Mouse (Mus musculus): ENCODE measurements around the gene Olfr818. TPM values are rescaled to one million over a fixed set of nuclear protein-coding genes. Genes with fewer than 3 reads are reported as not detected.
"Not testable (repeated sequence)": the region's sequence is repeated elsewhere in the genome, so short reads cannot be mapped to it uniquely, and the experiment has no call there.

The Olfr818 gene
- total RNA-seq (2021) = not detected
- long read RNA-seq, experiment 1 = 0 reads
- long read RNA-seq, experiment 2 = 0 reads

DNA sequence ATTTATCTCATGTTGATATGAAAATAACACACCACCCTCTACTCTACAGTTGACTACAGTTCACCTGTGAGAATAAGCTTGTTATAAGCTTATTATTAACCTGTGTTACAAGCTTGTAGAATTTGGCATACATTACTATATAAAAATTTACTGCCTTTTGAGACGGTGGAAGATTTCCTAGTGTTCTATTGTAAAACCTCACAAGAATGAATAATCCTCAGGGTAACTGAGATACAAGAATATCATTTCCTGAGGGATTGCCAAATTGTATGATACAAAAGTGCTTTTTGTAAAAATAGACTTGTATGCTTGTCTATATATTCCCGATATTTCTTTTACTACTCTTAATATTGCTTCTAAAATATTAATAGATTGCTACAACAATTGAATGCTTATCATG, at the start of gene Olfr818:
Gene Olfr818 (minus strand): TSS at position 101 of the 400 bp plus-strand sequence.
- DNase-seq (ENCODE audit: low spot score in 2 of 2) = no peak

GRCm38 (mm10) chr10:129984962-129985361, 36.1 kb upstream of the Olfr818 start, which contains the start of gene Gm10310:
Gm10310 (minus strand) TSS chr10:129985062.
- DNase-seq (ENCODE audit: low spot score in 2 of 2) = not testable (repeated sequence)

DNA sequence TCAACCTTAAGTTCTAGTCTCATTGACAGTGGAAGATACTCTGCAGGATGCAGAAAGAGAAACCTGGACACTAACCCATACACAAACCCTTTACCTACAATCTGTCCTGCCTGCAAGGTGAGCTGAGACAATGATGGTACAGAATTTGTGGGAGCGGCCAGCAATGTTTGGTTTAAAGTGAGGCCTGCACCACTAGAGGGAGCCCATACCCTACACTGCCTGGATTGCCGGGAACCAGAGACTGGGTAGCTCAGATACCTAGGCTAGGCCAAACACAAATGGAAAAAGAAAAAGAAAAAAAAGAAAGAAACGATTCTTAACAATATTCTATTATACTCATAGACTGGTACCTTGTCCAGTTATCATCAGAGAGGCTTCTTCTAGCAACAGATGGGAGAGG, 33.0 kb upstream of the Olfr818 start:
- DNase-seq (ENCODE audit: low spot score in 2 of 2) = not testable (repeated sequence)

DNA sequence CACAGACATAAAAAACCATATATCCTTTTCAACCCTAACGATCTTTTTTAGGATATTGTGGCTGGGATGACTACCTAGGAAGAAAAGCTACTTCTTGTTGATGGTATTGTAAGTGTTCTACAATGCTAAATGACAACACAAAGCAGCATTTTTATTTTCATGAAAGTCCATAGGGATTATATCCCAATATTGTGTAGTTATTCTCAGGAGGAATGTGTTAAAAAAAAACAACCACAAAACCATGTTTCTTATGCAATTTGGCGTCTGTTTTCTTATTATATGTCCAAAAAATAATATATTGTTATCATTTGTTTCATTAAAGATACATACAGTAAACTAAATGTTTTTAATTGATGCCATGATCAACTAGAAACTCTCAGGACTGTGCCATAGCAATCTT, 27.1 kb upstream of the Olfr818 start, which contains the start of gene Olfr247:
Gene Olfr247 (minus strand): TSS at position 101 of the 400 bp plus-strand sequence.
- DNase-seq (ENCODE audit: low spot score in 2 of 2) = not testable (repeated sequence)

- not testable (repeated sequence) for DNase-seq (ENCODE audit: low spot score in 2 of 2)
Observed at GRCm38 (mm10) chr10:129972994-129973393, 24.1 kb upstream of the Olfr818 start.

- not testable (repeated sequence) for DNase-seq (ENCODE audit: low spot score in 2 of 2)
Observed at GRCm38 (mm10) chr10:129967166-129967565, 18.3 kb upstream of the Olfr818 start, which contains the start of gene Olfr819. Olfr819 (minus strand) TSS chr10:129967266.

DNA sequence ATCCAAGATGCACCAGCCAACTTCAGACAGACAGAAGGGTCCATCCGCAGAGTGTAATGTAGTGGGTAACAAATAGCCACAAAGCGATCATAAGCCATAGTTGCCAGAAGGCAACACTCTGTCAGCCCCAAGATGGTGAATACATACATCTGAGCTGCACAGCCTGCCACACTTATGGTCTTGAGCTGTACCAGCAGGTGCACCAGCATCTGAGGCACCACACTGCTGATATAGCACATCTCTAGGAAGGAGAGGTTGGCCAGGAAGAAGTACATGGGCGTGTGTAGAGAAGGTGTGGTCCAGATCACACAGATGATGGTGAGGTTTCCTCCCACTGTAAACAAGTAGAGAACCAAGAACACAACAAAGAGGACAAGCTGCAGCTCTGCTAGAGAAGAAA, 17.3 kb upstream of the Olfr818 start:
- not testable (repeated sequence) for DNase-seq (ENCODE audit: low spot score in 2 of 2)

GRCm38 (mm10) chr10:129915497-129915896, 33.4 kb downstream of the Olfr818 start, which contains the start of gene Olfr816:
Olfr816 (minus strand) TSS chr10:129915597.
- DNase-seq (ENCODE audit: low spot score in 2 of 2) = no peak

DNA sequence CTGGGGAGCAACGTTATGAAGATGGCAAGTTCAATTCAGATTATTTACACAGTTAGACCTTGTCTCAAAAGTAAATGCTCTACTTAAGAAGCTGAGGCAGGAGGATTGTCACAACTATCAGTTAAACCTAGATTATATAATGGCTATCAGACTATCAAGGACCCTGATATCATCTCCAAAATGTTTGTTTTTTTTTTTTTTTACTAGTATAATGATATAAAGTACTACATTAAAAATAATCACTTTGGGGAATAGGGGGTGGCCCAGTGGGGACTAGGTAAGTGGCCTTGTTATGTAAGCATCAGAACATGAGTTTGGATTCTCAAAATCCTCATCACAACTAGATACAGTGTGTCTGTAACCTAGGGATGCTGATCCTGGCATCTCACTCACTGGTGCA, 43.1 kb downstream of the Olfr818 start, which contains the start of gene Olfr815:
Gene Olfr815 (minus strand): TSS at position 101 of the 400 bp plus-strand sequence.
- DNase-seq (ENCODE audit: low spot score in 2 of 2) = not testable (repeated sequence)

Other genes with a start within 250 kb of the Olfr818 start
- gene Olfr804, start 245.9 kb downstream of the Olfr818 start, total RNA-seq (2021) = not detected
- gene Olfr805, start 219.7 kb downstream of the Olfr818 start, total RNA-seq (2021) = not detected
- gene Olfr806, start 207.2 kb downstream of the Olfr818 start, total RNA-seq (2021) = not detected
- not detected for gene Olfr807, start 191.3 kb downstream of the Olfr818 start, total RNA-seq (2021)
- gene Olfr808, start 183.6 kb downstream of the Olfr818 start, total RNA-seq (2021) = not detected
- gene Olfr809, start 174.5 kb downstream of the Olfr818 start, total RNA-seq (2021) = not detected
- gene Olfr810, start 154.2 kb downstream of the Olfr818 start, total RNA-seq (2021) = not detected
- gene Olfr811, start 144.7 kb downstream of the Olfr818 start, total RNA-seq (2021) = not detected
- not detected for gene Olfr812, start 103.0 kb downstream of the Olfr818 start, total RNA-seq (2021)
- not detected for gene Olfr813, start 93.7 kb downstream of the Olfr818 start, total RNA-seq (2021)
- gene Olfr814, start 69.2 kb downstream of the Olfr818 start, total RNA-seq (2021) = not detected
- gene Olfr815, start 43.2 kb downstream of the Olfr818 start, total RNA-seq (2021) = not detected
- not detected for gene Olfr816, start 33.5 kb downstream of the Olfr818 start, total RNA-seq (2021)
- gene Olfr819, start 18.2 kb upstream of the Olfr818 start, total RNA-seq (2021) = not detected
- gene Olfr247, start 27.0 kb upstream of the Olfr818 start, total RNA-seq (2021) = not detected
- gene Gm10310, start 36.0 kb upstream of the Olfr818 start, total RNA-seq (2021) = not detected
- not detected for gene Olfr820, start 63.5 kb upstream of the Olfr818 start, total RNA-seq (2021)
- gene Olfr821, start 81.2 kb upstream of the Olfr818 start, total RNA-seq (2021) = not detected
- not detected for gene Olfr822, start 122.1 kb upstream of the Olfr818 start, total RNA-seq (2021)
- not detected for gene Olfr823, start 166.3 kb upstream of the Olfr818 start, total RNA-seq (2021)
- gene Olfr824, start 180.9 kb upstream of the Olfr818 start, total RNA-seq (2021) = not detected
- gene Olfr825, start 217.7 kb upstream of the Olfr818 start, total RNA-seq (2021) = not detected
- gene Olfr826, start 235.1 kb upstream of the Olfr818 start, total RNA-seq (2021) = not detected

Data from left cerebral cortex, adult 18-20 months (tissue).